Mouse (Mus musculus) bone marrow, adult 2 months (tissue): ENCODE data around the gene Gm10382. TPM values are rescaled to one million over a fixed set of nuclear protein-coding genes. Genes with fewer than 3 reads are reported as not detected.
"Not testable (repeated sequence)": the region's sequence is repeated elsewhere in the genome, so short reads cannot be mapped to it uniquely, and the experiment has no call there.

ENCODE experiments used
- H3K27ac ChIP-seq: fragments of 200-500 bp; 2 replicates; pipeline ENCODE4 v1.5.1; 2012; ENCODE audit warnings: low read depth, mild to moderate bottlenecking, control low read depth, inconsistent platforms, low read length; ENCODE audit not compliant: control insufficient read depth, poor library complexity, insufficient read depth
- H3K4me1 ChIP-seq: fragments of 200-500 bp; 2 replicates; pipeline ENCODE4 v1.6.1; 2011; ENCODE audit warnings: low read length; ENCODE audit not compliant: control insufficient read depth, insufficient read depth
- H3K4me3 ChIP-seq: fragments of 200-500 bp; replicated peaks from 2 replicates; pipeline ENCODE3; 2011; ENCODE audit warnings: mild to moderate bottlenecking, low read depth, low read length, control low read depth; ENCODE audit not compliant: control insufficient read depth
- CTCF ChIP-seq: fragments of 200-500 bp; IDR thresholded peaks from 2 replicates; pipeline ENCODE4 v1.5.1; 2011; ENCODE audit warnings: low read length, control low read depth; ENCODE audit not compliant: control insufficient read depth, insufficient read depth
- POLR2A ChIP-seq: fragments of 200-500 bp; IDR thresholded peaks from 2 replicates; pipeline ENCODE4 v1.6.1; 2011; ENCODE audit warnings: low read depth, mild to moderate bottlenecking, control low read depth, low read length, borderline replicate concordance; ENCODE audit not compliant: control insufficient read depth
- WGBS: fragments of 180-500 bp; shearing (Covaris S2); methylation state at CpG from one replicate; pipeline ENCODE4 v1.1.7; 2018; 5-methylcytosine and 5-hydroxymethylcytosine counted together
- polyA plus RNA-seq: library from polyadenylated mRNA; stranded (reverse); fragments of >200 nt; gene quantifications from 2 replicates; pipeline ENCODE4 v1.2.4, GENCODE M21; 2011; ENCODE audit warnings: low replicate concordance; ENCODE audit not compliant: missing spikeins, insufficient read depth, insufficient read length

The Gm10382 gene
- polyA plus RNA-seq, 1 experiment = not detected

DNA sequence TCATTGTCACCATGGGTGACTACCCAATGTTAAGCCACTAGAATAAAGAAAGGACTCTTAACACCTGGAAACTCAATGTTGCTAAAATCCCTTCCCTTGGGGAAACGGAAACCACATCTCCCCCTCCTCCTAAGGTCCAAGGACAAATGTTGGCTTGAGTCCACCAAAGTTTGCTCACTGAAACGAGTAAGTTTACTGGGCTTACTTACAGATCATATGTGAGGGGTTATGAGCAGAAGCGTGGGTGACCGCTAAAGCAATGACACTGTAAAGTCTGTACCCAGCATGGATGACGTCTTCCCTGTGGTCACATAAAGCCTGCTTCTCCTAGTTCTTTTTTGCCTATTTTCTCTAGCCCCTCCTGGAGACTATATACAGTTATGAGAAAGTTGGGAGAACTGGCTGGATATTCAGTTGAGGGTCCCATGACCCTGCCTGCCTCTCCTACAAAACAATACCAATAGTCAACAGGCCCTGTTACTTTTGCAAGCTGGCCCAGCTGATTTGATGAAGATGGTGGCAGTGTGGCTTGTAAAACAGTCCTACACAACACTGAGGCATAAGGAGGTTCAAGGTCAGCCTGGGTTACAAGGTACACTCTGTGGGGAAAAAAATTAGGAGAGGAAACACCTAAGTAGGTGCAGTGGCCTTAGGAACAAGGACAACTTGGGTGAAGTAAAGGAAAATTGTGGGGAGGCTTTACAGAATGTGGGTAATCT lies 7.0 kb upstream of the Gm10382 start:
- H3K27ac ChIP-seq = no peak overlapping the region
- TF ChIP-seq POLR2A = no peak
- TF ChIP-seq CTCF = no peak
- H3K4me1 ChIP-seq = no peaks in the 10 kb centered on the region; the same call in 1 of the 2 replicates
- no peak overlapping the region for H3K4me3 ChIP-seq
- WGBS = 72% methylated on average over 5 of the region's 5 CpGs

DNA sequence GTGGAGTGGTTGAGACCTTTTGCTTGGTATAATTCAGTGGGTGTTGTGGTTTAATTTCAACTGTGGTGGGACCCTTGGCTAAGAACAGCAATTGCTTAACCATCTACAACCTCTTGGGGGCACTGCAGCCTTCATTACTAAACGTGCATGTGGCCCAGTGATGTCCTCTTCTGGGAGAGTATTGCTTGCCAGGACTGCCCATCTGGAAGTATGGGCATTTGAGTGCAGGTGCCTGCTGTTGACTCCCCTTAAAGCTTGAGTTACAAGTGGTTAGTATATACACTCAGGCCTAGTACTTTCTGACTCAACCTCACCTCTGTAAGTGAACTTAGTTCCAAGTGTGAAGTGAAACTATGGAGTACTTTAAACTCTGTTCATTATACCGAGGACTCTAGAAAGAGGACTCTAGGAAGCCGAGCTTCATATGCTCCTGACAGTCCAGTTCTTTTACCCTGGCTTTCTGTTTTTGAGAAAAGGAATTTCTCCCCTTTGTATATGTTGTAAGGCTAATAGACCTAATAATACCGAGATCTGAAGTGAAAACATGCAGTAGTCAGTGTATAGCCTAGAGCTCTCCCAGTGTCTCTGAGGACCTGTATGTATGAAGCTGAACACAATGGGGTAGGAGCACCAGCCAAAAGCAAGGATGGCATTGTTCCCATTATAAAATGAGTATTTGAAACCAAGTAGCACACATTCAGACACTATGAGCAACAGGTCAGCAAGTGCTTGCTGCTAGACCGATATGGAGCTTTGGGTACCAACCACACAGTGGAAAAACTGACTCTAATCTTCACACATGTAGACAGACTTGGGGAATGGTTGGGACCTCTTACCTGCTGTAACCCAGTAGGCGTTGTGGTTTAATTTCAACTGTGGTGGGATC lies 6.2 kb upstream of the Gm10382 start:
- WGBS = 40% methylated on average over 6 of the region's 6 CpGs
- no peaks in the 10 kb centered on the region; the same call in 1 of the 2 replicates for H3K4me1 ChIP-seq
- TF ChIP-seq POLR2A = no peak
- TF ChIP-seq CTCF = peak; percentile 59
- no peak overlapping the region for H3K27ac ChIP-seq
- H3K4me3 ChIP-seq = no peak overlapping the region

DNA sequence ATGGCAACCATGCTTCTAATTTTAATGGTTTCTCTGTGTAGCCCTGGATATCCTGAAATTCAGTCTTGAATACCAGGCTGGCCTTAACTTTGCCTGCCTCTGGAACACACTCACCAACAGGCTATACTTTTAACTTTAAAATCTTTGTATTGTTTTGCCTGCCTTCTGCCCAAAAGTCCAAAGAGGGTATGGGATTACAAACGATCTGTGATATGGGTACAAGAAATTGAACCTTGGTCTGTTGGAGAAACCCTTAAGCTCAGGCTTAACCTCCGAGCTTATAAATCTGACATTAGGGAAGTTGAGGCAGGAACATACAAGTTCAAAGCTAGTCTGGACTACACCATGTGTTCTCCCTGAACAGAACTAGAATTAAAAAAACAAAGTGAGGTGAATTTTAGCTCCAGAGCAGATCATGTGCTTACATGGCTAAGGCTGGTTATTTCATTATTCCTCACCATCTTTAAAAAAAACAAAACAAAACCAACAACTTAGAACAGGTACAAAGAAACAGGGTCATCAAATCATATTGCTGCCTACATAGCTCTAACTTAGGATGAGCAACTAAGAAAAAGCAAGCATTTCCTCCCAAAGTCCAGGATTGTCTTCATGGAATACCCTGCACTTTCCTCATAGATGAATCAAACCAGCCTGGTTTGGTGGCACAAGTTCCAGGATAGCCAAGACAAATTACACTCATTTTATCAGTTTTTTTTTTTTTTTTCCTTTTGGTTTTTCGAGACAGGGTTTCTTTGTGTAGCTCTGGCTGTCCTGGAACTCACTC lies 5.3 kb upstream of the Gm10382 start:
- H3K4me1 ChIP-seq = no peaks in the 10 kb centered on the region; the same call in 1 of the 2 replicates
- no peak for TF ChIP-seq POLR2A
- TF ChIP-seq CTCF = no peak
- H3K4me3 ChIP-seq = no peak overlapping the region
- WGBS = 60% methylated on average over 3 of the region's 3 CpGs
- no peak overlapping the region for H3K27ac ChIP-seq

DNA sequence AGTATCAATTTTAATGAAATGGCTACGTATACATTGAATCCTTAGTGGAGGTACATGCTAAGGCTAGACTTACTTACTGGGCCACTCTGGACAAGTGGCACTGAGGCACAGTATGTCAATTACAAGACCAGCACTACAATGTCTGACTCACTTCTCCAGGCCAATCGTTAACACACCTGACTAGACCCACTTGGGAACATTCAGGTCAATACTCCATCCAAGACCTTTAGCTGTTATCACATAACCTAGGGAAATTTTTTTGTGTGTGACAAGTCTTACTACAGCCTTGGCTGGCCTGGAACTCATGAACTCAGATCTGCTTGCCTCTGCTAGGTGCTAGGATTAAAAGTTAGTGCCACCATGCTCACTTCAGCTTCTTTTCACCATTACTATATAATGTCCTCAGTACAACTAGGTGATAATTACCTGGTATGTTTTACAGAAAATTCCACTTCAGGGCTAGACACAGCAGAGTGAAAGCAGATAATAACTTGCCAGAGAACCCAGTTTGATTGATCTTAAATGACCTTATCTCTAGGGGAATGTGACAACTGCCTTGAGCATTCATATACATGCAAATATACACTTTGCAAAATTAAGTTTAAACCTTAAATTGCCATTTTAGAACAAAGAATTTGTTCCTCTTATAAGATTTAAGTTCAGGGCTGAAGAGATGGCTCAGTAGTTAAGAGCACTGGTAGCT lies 4.5 kb upstream of the Gm10382 start:
- WGBS = 78% methylated on average over 2 of the region's 2 CpGs
- no peak overlapping the region for H3K27ac ChIP-seq

DNA sequence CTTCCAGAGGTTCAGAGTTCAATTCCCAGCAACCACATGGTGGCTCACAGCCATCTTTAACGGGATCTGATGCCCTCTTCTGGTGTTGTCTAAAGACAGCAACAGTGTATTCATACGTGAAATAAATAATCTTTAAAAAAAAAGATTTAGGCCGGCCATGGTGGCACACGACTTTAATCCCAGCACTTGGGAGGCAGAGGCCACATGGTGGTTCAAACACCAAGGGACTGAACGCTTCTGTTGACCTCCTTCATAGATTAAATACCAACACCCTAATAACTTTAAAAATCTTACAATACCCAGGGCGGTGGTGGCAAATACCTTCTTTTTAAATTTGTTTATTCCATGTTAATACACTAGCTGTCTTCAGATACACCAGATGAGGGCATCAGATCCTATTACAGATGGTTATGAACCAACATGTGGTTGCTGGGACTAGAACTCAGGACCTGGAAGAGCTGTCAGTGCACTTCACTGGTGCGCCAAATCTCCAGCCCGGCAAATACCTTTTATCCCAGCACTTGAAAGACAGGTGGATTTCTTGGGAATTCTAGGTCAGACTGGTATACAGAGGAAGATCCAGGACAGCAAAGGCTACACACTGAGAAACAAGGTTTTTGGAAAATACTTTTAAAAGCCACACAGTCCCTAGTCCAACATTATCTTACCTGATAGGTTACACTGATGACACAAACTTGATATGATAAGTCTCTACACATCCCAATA lies 3.7 kb upstream of the Gm10382 start:
- H3K4me1 ChIP-seq = no peaks in the 10 kb centered on the region; the same call in 1 of the 2 replicates
- 70% methylated on average over 8 of the region's 8 CpGs for WGBS
- H3K27ac ChIP-seq = no peak overlapping the region
- no peak for TF ChIP-seq CTCF
- TF ChIP-seq POLR2A = no peak
- H3K4me3 ChIP-seq = no peak overlapping the region

More for the DNA sequence above, 4.5 kb upstream of the Gm10382 start:
- Histone ChIP-seq H3K4me1 (no peaks in the 10 kb centered on the region; the same call in 1 of the 2 replicates), H3K4me3 (no peak overlapping the region)
- TF ChIP-seq CTCF (no peak), POLR2A (no peak)

DNA sequence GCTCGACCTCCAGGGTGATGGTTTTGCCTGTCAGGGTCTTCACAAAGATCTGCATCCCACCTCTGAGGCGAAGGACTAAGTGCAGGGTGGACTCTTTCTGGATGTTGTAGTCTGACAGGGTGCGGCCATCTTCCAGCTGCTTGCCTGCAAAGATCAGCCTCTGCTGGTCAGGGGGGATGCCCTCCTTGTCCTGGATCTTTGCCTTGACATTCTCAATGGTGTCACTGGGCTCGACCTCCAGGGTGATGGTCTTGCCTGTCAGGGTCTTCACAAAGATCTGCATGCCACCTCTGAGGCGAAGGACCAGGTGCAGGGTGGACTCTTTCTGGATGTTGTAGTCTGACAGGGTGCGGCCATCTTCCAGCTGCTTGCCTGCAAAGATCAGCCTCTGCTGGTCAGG lies 1.8 kb upstream of the Gm10382 start:
- H3K4me3 ChIP-seq = not testable (repeated sequence)

DNA sequence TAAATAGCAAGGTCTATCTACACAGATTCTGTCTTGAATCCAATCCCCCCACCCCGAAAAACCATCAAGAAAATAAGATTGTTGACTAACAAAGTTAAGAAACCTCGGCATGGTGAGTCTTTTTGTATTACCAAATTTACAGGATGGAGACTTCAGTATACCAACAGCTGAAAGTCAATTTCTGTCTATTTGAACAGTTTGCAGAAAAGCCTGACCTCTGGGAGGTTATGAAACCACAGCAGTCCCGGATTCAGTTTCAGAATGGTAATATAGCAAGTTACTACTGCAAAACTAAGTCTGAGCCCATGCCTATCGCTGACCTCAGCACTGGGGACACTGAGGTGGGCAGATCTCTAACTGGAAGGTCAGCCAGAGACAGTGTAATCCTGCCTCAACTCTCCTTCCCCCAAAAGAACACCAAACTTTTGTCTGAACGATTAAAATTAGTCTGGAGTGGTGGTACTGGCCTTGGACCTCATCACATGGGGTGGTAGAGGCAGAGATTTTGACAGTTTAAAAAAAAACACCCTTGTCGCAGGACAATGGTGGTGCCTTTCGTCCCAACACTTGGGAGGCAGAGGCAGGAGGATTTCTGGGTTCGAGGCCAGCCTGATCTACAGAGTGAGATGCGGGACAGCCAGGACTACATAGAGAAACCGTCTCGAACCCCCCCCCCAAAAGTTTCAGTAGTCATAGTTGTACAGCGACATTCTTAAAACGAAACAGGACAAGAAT lies 597 bp upstream of the Gm10382 start:
- peak overlapping the region; percentile 83 for H3K4me3 ChIP-seq
- TF ChIP-seq POLR2A (no peak), CTCF (no peak)
- 6% methylated on average over 13 of the region's 13 CpGs for WGBS
- H3K4me1 ChIP-seq = peaks cover 1% of the 10 kb centered on the region; the same call in 1 of the 2 replicates
- peak overlapping the region; percentile 100 for H3K27ac ChIP-seq

More for the DNA sequence above, 1.8 kb upstream of the Gm10382 start:
- 83% methylated on average over 5 of the region's 6 CpGs for WGBS
- not testable (repeated sequence) for H3K4me1 ChIP-seq, H3K27ac ChIP-seq
